Mouse (Mus musculus): ENCODE measurements at regions not wholly inside any gene's neighbourhood (a gene's known extent, or its start where the extent isn't known, plus 50 kb on each side); places are given as distances from the start of the nearest gene placed in this dataset.

GRCm38 (mm10) chr10:91714648-91715047 lies 533.5 kb upstream of the Tmpo start:
- H3K27ac ChIP-seq (replicated peaks; ENCODE audit: low read depth, low read length) = no peak overlapping the region
- no peak overlapping the region for H3K4me3 ChIP-seq (replicated peaks; ENCODE audit: low read length)
- H3K9ac ChIP-seq (ENCODE audit: low read depth, low read length, severe bottlenecking) = no peak overlapping the region
- no peak for TF ChIP-seq POLR2A (IDR thresholded peaks at IDR 0.05; ENCODE audit: borderline replicate concordance, extremely low read depth, insufficient read depth, insufficient read length)
- ATAC-seq (ENCODE audit: low FRiP score, low read depth) (no peak), DNase-seq (ENCODE audit: low spot score) (no peak)
- H3K9me3 ChIP-seq (ENCODE audit: control insufficient read depth, low read length) = no peaks in the 10 kb centered on the region
- no peaks in the 10 kb centered on the region for H3K27me3 ChIP-seq (ENCODE audit: control insufficient read depth, insufficient read depth, low read length)
- H3K4me1 ChIP-seq (ENCODE audit: control insufficient read depth, insufficient read depth, low read length) = no peaks in the 10 kb centered on the region
- WGBS = 81% methylated on average over 3 of the region's 3 CpGs
- H3K36me3 ChIP-seq (ENCODE audit: control insufficient read depth, insufficient read depth, low read length) = no peaks in the 10 kb centered on the region
- no peak overlapping the region for H3K4me2 ChIP-seq (replicated peaks; ENCODE audit: low read depth, low read length, severe bottlenecking)

- Histone ChIP-seq H3K4me1 (ENCODE audit: control insufficient read depth, insufficient read depth, low read length) (no peaks in the 10 kb centered on the region), H3K27ac (replicated peaks; ENCODE audit: low read depth, low read length) (no peak overlapping the region), H3K4me2 (replicated peaks; ENCODE audit: low read depth, low read length, severe bottlenecking) (no peak overlapping the region), H3K9ac (ENCODE audit: low read depth, low read length, severe bottlenecking) (no peak overlapping the region), H3K36me3 (ENCODE audit: control insufficient read depth, insufficient read depth, low read length) (no peaks in the 10 kb centered on the region), H3K27me3 (ENCODE audit: control insufficient read depth, insufficient read depth, low read length) (no peaks in the 10 kb centered on the region), H3K9me3 (ENCODE audit: control insufficient read depth, low read length) (no peaks in the 10 kb centered on the region), H3K4me3 (replicated peaks; ENCODE audit: low read length) (no peak overlapping the region)
- ATAC-seq (ENCODE audit: low FRiP score, low read depth) = no peak
- no peak for DNase-seq (ENCODE audit: low spot score)
- TF ChIP-seq POLR2A (IDR thresholded peaks at IDR 0.05; ENCODE audit: borderline replicate concordance, extremely low read depth, insufficient read depth, insufficient read length) = no peak
- WGBS = 51% methylated on average over 7 of the region's 7 CpGs
Observed at GRCm38 (mm10) chr10:91713529-91713928, 532.4 kb upstream of the Tmpo start.

- TF ChIP-seq POLR2A (IDR thresholded peaks at IDR 0.05; ENCODE audit: borderline replicate concordance, extremely low read depth, insufficient read depth, insufficient read length) = no peak
- DNase-seq (ENCODE audit: low spot score) = no peak
- Histone ChIP-seq H3K4me1 (ENCODE audit: control insufficient read depth, insufficient read depth, low read length) (no peaks in the 10 kb centered on the region), H3K9ac (ENCODE audit: low read depth, low read length, severe bottlenecking) (no peak overlapping the region), H3K4me2 (replicated peaks; ENCODE audit: low read depth, low read length, severe bottlenecking) (no peak overlapping the region), H3K4me3 (replicated peaks; ENCODE audit: low read length) (no peak overlapping the region), H3K27me3 (ENCODE audit: control insufficient read depth, insufficient read depth, low read length) (no peaks in the 10 kb centered on the region), H3K9me3 (ENCODE audit: control insufficient read depth, low read length) (no peaks in the 10 kb centered on the region), H3K36me3 (ENCODE audit: control insufficient read depth, insufficient read depth, low read length) (no peaks in the 10 kb centered on the region), H3K27ac (replicated peaks; ENCODE audit: low read depth, low read length) (no peak overlapping the region)
- no peak for ATAC-seq (ENCODE audit: low FRiP score, low read depth)
- 55% methylated on average over 3 of the region's 3 CpGs for WGBS
Observed at GRCm38 (mm10) chr10:91706816-91707215, 525.7 kb upstream of the Tmpo start.

GRCm38 (mm10) chr10:91704751-91705150 lies 523.6 kb upstream of the Tmpo start:
- H3K36me3 ChIP-seq (ENCODE audit: control insufficient read depth, insufficient read depth, low read length) = no peaks in the 10 kb centered on the region
- TF ChIP-seq POLR2A (IDR thresholded peaks at IDR 0.05; ENCODE audit: borderline replicate concordance, extremely low read depth, insufficient read depth, insufficient read length) = no peak
- no peak overlapping the region for H3K4me2 ChIP-seq (replicated peaks; ENCODE audit: low read depth, low read length, severe bottlenecking)
- no peaks in the 10 kb centered on the region for H3K9me3 ChIP-seq (ENCODE audit: control insufficient read depth, low read length)
- no peak overlapping the region for H3K4me3 ChIP-seq (replicated peaks; ENCODE audit: low read length)
- WGBS = 59% methylated on average over 3 of the region's 3 CpGs
- ATAC-seq (ENCODE audit: low FRiP score, low read depth) (no peak), DNase-seq (ENCODE audit: low spot score) (no peak)
- H3K4me1 ChIP-seq (ENCODE audit: control insufficient read depth, insufficient read depth, low read length) = no peaks in the 10 kb centered on the region
- H3K9ac ChIP-seq (ENCODE audit: low read depth, low read length, severe bottlenecking) = no peak overlapping the region
- no peak overlapping the region for H3K27ac ChIP-seq (replicated peaks; ENCODE audit: low read depth, low read length)
- no peaks in the 10 kb centered on the region for H3K27me3 ChIP-seq (ENCODE audit: control insufficient read depth, insufficient read depth, low read length)

- no peaks in the 10 kb centered on the region for H3K27me3 ChIP-seq (ENCODE audit: control insufficient read depth, insufficient read depth, low read length)
- ATAC-seq (ENCODE audit: low FRiP score, low read depth) (no peak), DNase-seq (ENCODE audit: low spot score) (no peak)
- no peak overlapping the region for H3K4me2 ChIP-seq (replicated peaks; ENCODE audit: low read depth, low read length, severe bottlenecking)
- 87% methylated on average over 3 of the region's 3 CpGs for WGBS
- H3K4me1 ChIP-seq (ENCODE audit: control insufficient read depth, insufficient read depth, low read length) = no peaks in the 10 kb centered on the region
- no peak overlapping the region for H3K4me3 ChIP-seq (replicated peaks; ENCODE audit: low read length)
- H3K9ac ChIP-seq (ENCODE audit: low read depth, low read length, severe bottlenecking) = no peak overlapping the region
- TF ChIP-seq POLR2A (IDR thresholded peaks at IDR 0.05; ENCODE audit: borderline replicate concordance, extremely low read depth, insufficient read depth, insufficient read length) = no peak
- H3K27ac ChIP-seq (replicated peaks; ENCODE audit: low read depth, low read length) = no peak overlapping the region
- H3K36me3 ChIP-seq (ENCODE audit: control insufficient read depth, insufficient read depth, low read length) = no peaks in the 10 kb centered on the region
- no peaks in the 10 kb centered on the region for H3K9me3 ChIP-seq (ENCODE audit: control insufficient read depth, low read length)
Observed at GRCm38 (mm10) chr10:91701822-91702221, 520.7 kb upstream of the Tmpo start.

- no peaks in the 10 kb centered on the region for H3K9me3 ChIP-seq (ENCODE audit: control insufficient read depth, low read length)
- H3K4me3 ChIP-seq (replicated peaks; ENCODE audit: low read length) = no peak overlapping the region
- no peaks in the 10 kb centered on the region for H3K27me3 ChIP-seq (ENCODE audit: control insufficient read depth, insufficient read depth, low read length)
- H3K36me3 ChIP-seq (ENCODE audit: control insufficient read depth, insufficient read depth, low read length) = no peaks in the 10 kb centered on the region
- ATAC-seq (ENCODE audit: low FRiP score, low read depth) = no peak
- no peak overlapping the region for H3K4me2 ChIP-seq (replicated peaks; ENCODE audit: low read depth, low read length, severe bottlenecking)
- DNase-seq (ENCODE audit: low spot score) = no peak
- H3K9ac ChIP-seq (ENCODE audit: low read depth, low read length, severe bottlenecking) = no peak overlapping the region
- WGBS = 66% methylated on average over 8 of the region's 8 CpGs
- H3K4me1 ChIP-seq (ENCODE audit: control insufficient read depth, insufficient read depth, low read length) = peaks cover 5% of the 10 kb centered on the region; the same call in 1 of the 2 replicates
- H3K27ac ChIP-seq (replicated peaks; ENCODE audit: low read depth, low read length) = no peak overlapping the region
- TF ChIP-seq POLR2A (IDR thresholded peaks at IDR 0.05; ENCODE audit: borderline replicate concordance, extremely low read depth, insufficient read depth, insufficient read length) = no peak
Observed at GRCm38 (mm10) chr10:91686082-91686618, 505.0 kb upstream of the Tmpo start.

Measured in limb, embryonic 14.5 days (tissue).